Mouse (Mus musculus) megakaryocyte-erythroid progenitor cell, adult 5-6 weeks (primary cell): ENCODE measurements around the gene Fam104a. TPM values are rescaled to one million over a fixed set of nuclear protein-coding genes. Genes with fewer than 3 reads are reported as not detected.
A peak's percentile ranks its signal among the peaks of the same experiment; 100 is the strongest.

Experiments used
- ATAC-seq: replicated peaks from 2 replicates; pipeline ENCODE4 v1.8.0; 2016; ENCODE audit warnings: mild to moderate bottlenecking, inconsistent platforms; ENCODE audit not compliant: severe bottlenecking, poor library complexity, low FRiP score, low TSS enrichment
- total RNA-seq, 2 experiments: library from RNA; stranded (forward) in 1 of 2; stranded (reverse) in 1 of 2; fragments of 200-1000, 215-1000 nt in 1 of 2; fragments of >200 nt in 1 of 2; fragmentation: Nextera tagmentation in 1 of 2; gene quantifications; 2 replicates each; pipeline ENCODE4 v1.2.3; 2014 to 2017

Fam104a gene
- total RNA-seq (2014; fragmentation: Nextera tagmentation) (17.8 and 20.8 TPM in 2 replicates), total RNA-seq (2017) (25.1 and 30.8 TPM in 2 replicates)

GRCm38 (mm10) chr11:113683957-113684706 lies at the start of gene Fam104a, which contains the start of gene D11Wsu47e:
Gene Fam104a, minus strand, starts transcription at chr11:113684155.
Gene D11Wsu47e, plus strand, starts transcription at chr11:113684412.
- peak; percentile 80 for ATAC-seq

DNA sequence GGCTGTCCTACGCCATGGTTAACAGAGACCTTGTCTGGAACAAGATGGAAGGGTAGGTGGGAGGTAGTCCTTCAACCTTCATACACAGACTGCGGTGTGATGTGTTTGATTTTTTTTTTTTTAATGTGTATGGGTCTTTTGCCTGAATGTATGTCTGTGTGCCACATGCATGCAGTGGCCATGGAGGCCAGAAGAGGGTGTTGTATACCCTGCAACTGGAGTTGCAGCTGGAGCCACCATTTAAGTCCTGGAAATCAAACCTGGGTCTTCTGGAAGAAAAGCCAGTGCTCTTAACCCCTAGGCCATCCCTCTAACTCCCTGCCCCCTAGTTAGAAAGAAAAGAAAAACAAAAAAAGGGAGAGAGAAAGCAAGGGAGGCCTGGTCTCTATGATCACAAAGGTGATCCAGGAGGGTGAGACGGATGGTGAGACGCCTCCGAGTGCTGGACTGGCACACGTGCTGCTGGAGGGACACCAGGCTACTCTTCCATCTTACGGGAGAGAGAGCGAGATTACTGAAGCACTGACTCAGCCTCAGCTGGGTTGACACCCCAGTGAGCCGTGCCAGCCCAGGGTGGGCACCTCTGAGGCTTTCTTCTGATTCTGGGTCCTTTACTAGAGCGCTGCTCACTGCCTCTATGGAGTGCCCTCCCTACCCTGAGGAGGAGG lies 48.1 kb upstream of the Fam104a start:
- ATAC-seq = no peak

GRCm38 (mm10) chr11:113730879-113731278 lies 46.9 kb upstream of the Fam104a start:
- no peak for ATAC-seq

GRCm38 (mm10) chr11:113729917-113730316 lies 46.0 kb upstream of the Fam104a start:
- no peak for ATAC-seq

- ATAC-seq = no peak
Observed at GRCm38 (mm10) chr11:113729239-113729638, 45.3 kb upstream of the Fam104a start.

DNA sequence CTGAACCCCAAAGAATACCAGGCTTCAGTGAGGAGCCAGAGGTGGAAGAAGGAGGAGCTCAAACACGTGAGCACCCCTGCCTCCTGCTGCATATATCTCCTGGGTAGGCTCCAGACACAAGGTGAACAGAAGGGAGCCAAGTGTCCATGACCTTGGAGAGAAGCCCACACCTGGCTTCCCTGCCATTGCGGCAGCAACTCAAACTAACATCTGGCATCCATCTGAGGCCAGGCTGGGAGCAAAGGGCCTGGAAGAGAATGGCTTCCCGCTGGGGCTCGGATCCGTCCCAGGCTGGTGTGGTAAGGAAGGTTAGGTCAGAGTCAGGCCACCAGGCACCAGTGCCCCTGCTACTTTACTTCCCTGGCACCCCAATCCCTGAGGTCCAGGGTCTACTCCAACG lies 44.0 kb upstream of the Fam104a start:
- no peak for ATAC-seq

- no peak for ATAC-seq
Observed at GRCm38 (mm10) chr11:113726994-113727888, 43.3 kb upstream of the Fam104a start.

- no peak for ATAC-seq
Observed at GRCm38 (mm10) chr11:113725235-113726048, 41.5 kb upstream of the Fam104a start.

DNA sequence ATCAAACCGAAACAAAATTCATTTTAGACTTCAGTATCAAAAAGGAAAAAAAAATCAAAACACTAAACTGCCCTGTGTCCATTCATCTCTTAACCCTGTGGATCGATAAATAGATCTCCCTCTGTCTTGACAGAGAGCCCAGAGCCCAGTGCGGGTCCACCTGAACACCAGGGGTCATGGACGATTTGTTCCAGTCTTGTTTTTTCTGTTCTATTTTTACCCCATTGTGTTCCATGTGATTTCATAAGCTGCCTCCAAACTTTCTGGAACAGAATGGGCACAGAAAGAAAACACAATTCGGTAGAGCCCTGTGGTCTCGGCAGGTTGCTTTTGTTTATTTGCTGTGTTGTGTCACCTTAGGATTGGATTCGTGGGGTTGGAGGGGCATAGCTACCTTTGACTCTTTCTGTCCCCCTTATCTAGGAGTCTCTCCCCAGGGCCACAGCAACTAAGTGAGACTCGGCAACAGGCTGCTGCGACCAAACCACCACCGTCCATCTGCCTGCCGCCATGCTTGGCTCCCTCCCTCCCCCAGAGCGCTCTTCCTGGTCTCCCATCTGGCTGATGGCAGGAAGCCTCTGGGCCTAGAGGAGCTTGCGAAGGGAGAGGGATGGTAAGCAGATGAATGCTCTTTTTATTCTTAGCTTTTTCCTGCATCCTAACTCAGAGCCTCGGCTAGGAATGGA lies 38.6 kb upstream of the Fam104a start:
- no peak for ATAC-seq

GRCm38 (mm10) chr11:113717767-113718424 lies 33.9 kb upstream of the Fam104a start:
- ATAC-seq = no peak

- no peak for ATAC-seq
Observed at GRCm38 (mm10) chr11:113716132-113716531, 32.2 kb upstream of the Fam104a start.

DNA sequence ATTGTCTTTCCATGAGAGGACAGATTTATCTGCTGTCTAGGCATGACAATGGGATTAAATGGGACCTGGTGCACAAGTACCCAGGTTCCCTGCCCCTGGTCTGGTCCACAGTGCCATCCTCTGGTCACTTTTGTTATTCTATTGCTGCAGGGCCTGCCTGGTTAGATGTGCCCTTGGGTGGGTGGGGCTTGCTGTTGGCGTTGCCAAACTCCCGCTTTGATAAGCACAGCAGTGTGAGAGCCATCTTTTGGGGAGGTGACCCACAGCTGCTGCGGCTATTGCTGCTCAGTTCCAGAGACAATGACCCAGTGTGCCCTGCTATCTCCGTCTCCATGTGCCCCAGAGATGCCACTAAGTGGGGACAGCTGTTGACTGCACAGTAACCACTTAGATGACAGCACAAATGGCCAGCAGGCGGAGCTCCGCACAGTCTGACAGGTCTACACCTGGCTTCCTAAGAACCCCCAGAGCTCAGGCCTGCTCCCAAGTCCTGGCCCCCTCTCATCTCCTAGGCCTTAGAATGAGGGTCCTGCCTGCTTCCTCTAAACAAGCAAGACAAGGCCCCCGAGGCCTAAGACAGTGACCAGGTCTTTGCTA lies 31.2 kb upstream of the Fam104a start:
- ATAC-seq = peak; percentile 96

GRCm38 (mm10) chr11:113711061-113711460 lies 27.1 kb upstream of the Fam104a start:
- no peak for ATAC-seq

DNA sequence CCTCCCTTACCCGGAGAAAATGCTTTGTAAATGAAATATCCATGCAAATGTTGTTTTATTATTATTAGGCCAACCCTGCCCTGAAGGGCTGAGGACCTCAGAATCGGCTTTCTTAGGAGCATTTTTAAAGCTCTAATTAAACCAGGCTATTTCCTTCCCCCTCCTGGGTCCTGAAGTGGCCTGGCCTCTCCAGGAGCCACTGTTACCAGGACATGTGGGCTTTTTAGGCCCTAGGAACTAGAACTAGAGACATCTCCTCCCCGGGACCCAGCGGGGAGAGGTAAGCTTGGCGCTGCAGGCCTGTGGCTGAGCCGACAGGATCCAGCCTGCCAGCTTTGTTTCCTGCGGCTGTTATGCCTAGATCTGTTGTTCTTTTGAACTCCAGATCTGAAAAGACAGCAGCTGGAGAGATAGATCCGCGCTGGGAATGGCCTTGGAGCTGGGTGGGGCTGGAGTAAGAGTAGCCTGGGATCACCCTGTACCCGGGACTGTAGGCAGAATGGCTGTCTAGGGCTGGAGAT lies 26.4 kb upstream of the Fam104a start:
- no peak for ATAC-seq

GRCm38 (mm10) chr11:113709731-113710256 lies 25.8 kb upstream of the Fam104a start, which contains the start of gene Cpsf4l:
Gene Cpsf4l, minus strand, starts transcription at chr11:113710017.
- ATAC-seq = no peak

- no peak for ATAC-seq
Observed at GRCm38 (mm10) chr11:113709272-113709671, 25.3 kb upstream of the Fam104a start.

- ATAC-seq = no peak
Observed at GRCm38 (mm10) chr11:113708629-113709213, 24.8 kb upstream of the Fam104a start.
